Mouse (Mus musculus): ENCODE measurements at regions not wholly inside any gene's neighbourhood (a gene's known extent, or its start where the extent isn't known, plus 50 kb on each side); places are given as distances from the start of the nearest gene placed in this dataset.

DNA sequence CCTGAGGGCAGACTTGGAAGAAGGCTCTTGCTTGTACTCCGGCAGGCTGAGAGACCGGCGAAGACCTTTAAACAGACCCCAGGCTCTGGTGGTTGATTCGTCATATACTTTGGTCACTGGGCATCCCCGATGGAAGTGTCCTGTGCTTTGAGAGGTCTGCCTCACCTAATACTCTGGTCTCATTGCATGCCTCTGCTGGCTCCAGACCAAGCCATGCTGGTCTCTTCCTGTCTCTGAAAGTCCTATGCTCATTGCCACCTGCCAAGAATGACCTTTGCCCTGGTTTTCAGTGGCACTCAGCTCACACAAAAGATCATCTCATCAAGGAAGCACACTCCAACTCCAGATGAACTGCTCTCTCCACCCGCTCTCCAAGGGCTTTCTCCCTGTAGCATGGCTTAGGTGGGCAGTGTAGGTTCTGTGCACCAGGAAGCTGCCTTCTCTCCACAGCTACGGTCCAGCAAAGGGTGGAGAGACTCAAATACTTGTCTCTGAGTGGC lies 126.0 kb upstream of the Rcn1 start:
- no peak for DNase-seq (ENCODE audit: low spot score in 2 of 2)

DNA sequence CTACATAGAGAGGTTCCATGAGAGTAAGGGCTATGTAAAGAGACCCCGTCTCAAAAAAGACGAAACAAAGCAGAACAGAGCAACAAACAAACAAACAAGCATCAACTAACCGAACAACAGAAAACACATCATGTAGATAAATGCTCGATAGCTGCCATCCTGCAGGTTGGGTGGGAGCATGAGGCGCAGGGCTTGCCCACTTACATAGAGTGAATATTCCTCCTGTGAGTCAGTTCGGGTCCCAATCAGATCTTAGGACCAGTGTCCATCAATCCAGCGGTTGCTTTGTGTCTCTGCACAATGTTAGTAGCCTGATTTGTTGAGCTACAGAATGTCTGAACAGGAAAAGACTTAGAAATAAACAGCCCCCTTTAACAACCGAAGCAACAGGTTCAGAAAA lies 129.4 kb upstream of the Rcn1 start:
- no peak for DNase-seq (ENCODE audit: low spot score in 2 of 2)

DNA sequence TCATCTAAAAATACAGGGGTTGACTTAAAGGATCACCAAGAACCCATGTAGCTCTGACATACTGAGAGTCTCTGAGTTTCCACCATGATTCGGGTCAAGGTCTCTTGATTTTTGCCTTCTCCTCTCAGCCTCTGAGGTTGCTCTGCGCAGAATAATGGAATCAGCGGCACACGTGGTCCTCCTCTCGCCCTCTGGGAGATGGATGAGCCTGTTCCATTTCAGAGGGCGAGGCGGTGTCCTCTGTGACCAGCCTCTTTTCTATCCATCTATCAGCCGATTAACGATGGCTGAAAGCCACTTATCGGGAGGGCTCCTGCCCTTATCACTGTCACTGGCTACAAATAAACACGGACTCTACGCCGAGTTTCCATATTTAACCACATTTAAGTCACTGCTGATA lies 124.6 kb upstream of the Pax6 start:
- DNase-seq (ENCODE audit: low spot score in 2 of 2), result no peak

DNA sequence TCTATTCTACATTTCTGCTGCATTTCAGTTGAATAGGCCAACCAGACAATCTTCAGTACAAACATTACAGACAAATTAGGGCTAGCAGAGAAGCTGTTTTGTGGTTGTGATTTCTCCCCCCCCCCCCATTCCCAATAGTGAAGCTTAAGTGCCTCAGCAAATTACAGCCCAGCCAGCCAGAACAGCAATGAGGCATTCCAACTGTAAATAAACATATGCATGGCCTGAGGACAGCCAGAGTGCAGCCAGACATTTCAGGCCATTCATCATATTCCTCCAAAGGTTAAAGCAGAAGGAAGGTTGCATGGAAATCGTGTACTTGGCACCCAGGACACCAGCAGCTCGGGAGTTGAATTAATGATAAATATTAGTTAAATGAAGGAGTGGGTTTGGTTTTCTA lies 116.6 kb upstream of the Pax6 start:
- no peak for DNase-seq (ENCODE audit: low spot score in 2 of 2)

DNA sequence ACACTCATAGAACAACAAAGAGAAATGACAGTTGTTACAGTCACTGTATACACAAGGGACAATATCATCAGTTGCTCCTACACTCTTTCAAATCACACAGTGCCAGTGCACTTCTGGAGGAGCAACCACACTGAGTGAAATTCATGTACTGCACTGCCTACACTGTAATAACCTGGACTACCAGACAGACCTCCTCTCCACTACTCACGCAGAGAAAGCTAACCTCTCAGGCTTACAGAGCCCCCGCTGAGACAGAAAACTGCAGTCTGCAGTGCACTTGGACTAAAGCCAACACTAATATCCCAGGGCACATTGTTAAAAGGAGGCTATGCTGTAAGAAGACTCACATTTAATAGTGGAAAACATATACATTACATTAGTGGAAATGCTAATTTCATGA lies 81.9 kb upstream of the Pax6 start:
- DNase-seq (ENCODE audit: low spot score in 2 of 2), result no peak

DNA sequence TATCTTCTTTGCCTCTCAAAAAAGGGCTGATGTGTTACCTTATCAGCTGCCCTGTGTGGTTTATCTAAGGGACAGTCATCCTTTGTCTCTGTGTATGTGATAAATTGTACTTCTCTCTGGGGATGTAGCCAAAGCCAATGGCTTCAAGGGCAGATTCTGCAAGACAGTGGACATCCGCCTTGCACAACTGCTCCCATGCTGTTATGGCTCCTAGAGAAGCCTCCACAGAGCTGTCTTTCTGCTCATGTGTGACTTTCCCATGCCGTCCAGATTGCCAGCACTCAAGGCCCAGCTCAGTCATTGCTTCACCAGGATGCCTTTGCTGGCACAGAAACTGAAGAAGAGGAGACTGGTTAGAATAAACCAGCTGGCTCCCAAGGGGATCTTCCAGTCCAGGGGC lies 74.6 kb upstream of the Pax6 start:
- DNase-seq (ENCODE audit: low spot score in 2 of 2), result no peak

DNA sequence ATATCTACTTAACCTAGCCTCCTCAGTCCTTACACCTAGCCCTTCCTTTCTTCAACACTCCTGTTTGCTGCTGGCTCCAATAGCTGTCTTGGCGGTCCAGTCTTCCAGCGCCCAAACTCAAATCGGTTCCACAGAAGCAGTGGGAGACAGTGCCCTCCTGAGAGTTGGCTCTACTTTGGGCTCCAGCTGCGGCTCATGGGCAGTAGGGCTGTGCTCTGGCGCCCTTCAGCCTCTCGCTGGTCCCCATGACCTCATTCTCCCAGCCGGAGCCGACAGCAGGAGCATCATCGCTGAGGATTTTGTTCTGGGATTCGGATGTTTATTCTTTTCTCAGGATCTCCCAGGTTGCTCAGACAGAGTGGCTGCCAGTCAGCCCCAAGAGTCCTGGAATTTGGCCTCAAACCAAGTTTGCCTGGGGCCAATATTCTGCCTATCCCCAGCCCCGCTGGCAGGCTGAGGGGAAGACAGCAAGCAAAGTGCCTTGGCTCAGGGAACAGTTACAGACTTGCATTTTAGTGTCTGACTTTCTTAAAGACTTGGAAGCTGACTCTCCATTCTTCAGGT lies 64.1 kb upstream of the Pax6 start:
- no peak for DNase-seq (ENCODE audit: low spot score in 2 of 2)

DNA sequence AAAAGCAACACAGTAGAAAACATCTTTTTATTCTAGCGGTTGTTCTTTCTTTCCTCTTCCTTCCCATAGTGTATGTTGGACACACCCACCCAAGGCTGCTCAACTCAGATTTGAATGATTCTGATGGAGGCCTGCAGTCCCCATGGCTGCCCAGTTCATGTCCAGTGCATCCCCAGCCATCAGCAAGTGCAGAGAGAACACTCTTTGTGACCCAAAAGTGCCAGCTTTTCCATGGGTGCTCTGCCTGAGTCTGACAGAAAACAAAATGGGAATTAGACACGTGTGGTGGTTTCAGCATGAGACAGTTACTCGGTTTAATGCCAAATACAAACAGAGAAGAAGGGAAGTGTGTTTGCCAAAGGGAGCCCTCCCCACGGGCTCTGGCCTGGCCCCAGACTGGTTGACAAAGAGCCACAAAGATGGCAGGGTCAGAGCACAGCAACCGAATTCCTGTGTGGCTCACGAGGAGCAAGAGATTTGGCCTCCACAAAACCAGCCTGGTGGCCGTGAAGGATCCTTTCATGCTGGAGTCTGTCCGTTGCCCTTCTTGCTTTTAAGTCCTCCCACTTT lies 60.6 kb upstream of the Pax6 start:
- DNase-seq (ENCODE audit: low spot score in 2 of 2), result no peak

DNA sequence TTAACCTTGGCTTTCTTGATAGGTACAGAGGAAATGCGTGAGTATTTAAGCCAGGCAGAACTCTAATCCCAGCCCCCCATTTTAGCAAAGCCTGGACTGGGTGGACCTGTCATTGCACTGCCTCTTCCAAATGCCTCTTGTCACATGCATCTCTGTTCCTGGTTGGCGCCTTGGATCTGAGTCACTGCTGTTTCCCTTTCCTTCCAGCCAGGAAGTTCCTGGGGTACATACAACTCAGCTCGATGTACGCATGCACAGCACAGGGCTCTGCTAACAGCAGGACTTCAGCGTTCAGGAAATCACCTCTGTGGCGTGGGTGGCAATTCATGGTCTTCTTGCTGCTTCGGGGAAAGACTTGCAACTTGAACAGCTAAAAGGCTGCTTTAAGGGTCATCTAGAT lies 59.9 kb upstream of the Pax6 start:
- no peak for DNase-seq (ENCODE audit: low spot score in 2 of 2)

DNA sequence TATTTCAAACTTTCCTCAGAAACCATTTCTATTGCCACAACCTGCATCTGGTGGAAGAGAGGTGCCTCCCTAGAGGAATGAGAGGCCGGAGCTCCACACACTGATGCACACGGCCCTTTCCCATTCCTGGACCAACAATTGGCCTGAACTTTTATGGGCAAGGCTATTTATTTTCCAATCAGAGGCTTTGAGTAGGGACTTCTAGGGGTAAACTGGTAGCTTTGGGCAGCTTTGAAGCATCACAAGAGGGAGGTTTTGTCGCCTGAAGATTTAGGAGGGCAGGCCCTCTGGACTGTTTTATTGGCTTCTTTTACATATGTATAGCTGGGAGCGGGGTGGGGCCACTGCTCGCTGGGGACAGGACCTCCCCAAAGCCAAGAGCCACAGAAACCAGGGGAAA lies 57.7 kb upstream of the Pax6 start:
- no peak for DNase-seq (ENCODE audit: low spot score in 2 of 2)

DNA sequence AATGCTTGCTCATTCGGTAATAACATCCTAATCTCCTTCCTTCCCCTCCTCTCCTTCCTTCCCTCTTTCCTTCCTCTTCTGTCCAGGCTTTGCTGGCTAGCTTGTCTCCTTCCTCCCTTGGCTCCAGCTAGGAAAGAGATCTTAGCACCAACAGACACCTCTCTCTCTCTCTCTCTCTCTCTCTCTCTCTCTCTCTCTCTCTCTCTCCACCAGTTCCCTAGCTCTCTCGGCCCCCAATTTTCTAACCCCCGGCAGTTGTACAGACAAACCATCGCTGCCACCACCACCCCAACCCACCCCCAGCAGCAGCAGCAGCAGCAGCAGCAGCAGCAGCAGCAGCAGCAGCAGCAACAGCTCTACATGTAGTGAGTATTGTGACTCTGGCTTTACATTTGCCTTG lies 57.0 kb upstream of the Pax6 start:
- no peak for DNase-seq (ENCODE audit: low spot score in 2 of 2)

DNA sequence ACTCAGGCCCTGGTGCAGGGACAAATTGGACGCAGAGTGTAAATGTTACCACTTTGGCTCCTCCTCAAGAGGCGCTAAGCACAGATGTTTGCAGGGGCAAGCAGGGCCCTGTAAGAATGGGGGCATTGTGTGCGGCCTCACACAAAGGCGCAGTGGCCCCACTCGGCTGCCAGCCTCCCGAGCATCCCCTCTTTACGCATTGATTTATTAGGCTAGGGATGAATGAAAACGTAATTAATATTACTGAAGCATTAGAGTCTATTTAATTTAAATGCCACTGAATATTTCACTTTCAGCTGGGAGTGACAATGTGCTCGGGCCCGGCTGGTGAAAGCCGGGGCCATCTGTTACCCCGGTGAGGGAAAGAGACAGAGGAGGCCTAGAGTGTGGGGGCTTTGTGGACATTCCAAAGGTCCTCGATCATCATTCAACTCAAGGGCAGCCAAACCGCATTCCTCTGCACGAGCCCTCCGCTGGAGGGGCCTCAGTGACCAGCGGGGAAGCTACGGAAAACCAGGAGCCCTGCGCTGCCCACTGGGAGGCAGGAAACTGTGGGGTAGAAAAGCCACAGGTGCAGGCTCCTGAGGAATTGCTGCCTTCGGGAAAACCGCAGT lies 56.5 kb upstream of the Pax6 start:
- no peak for DNase-seq (ENCODE audit: low spot score in 2 of 2)

DNA sequence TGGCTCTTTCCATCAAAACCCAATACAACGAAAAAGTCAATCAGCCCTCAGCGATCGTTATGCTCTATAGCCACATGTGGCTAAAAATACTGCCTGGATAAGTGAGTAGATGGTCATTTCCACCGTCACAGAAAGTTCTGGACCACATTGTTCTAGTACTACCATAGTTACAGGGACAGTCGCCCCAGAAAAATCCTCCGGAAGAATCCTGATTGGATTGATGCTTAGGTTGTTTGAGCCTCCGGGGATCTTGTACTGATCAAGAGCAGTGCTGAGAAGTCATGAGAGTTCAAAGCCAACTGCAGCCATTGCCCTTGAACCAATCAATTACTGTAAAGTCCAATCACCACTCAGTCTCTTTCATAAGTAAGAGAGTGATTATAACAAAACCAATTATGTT lies 56.0 kb upstream of the Pax6 start:
- no peak for DNase-seq (ENCODE audit: low spot score in 2 of 2)

DNA sequence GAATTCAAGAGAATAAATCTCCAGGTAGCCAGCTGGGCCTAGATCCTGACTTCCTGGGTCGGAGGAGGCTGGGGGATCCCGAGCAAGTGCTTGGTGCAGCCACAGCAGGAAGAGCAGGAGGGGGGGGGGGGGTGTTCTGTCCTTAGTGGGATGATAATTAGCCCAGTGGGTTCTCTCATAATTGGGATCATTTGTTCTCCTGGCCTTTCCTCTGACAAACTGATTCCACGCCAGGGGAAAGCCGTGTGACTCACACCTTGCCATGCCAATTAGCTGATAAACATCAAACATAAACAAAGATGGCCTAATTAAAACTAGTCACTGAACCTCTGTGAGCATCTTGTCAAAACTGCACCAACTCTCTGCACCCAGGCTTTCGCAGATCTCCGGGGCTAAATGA lies 55.5 kb upstream of the Pax6 start:
- DNase-seq (ENCODE audit: low spot score in 2 of 2), result no peak

DNA sequence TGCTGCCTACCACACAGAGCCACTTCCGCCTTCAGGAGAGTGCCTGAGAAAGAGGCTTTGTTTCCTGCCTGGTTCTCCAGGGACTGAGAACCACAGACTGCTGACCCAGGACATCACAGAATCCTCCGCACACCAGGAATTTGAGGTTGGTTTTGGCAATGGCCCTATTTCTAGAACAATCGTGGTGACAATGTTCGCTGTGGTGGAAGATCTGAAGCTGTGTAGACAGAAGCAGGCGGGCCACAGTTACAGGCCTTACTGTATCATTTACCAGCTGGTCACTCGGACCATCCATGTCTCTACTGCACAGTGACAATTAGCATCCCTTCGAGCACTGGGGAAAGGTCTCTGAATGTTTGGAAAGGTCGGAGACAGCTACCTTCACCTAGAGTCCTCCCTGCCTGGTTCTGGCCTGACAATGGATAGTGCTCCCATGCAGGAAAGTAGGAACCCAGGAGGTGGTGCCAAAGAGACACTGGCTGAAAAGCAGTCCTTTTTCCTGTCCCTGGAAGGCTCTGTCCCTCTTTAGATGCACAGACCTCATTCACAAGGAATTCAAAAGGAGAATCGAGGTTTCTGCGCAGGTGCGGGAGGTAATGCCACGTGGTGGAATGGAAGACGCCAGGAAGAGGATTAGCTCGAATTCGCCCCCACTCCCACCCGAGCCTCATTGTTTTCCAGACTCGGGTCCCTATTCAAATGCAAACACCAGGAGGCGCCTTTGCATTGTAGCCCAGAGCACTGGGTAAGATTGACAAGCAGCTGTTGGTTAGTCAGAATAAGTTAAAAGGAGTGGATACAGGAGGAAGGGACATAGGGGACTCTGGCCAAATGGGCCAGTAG lies 52.6 kb upstream of the Pax6 start:
- DNase-seq (ENCODE audit: low spot score in 2 of 2), result no peak

Measured in spleen, postnatal 4 days (tissue).